Mouse (Mus musculus) heart, embryonic 12.5 days (tissue): Measurements from ENCODE around the gene Tmco2. TPM values are rescaled to one million over a fixed set of nuclear protein-coding genes. Genes with fewer than 3 reads are reported as not detected.

Experiments used
- ATAC-seq: fragments of 200-750 bp; cut with Nextera tagmentation; 2 replicates; pipeline ENCODE4 v1.8.0; 2017; ENCODE audit warnings: moderate TSS enrichment, moderate library complexity; ENCODE audit not compliant: insufficient number of reproducible peaks, low FRiP score
- H3K27ac ChIP-seq: fragments of 300-500 bp; sonication (generic); 2 replicates; pipeline ENCODE4 v1.5.1; 2016; ENCODE audit warnings: mild to moderate bottlenecking, moderate library complexity; ENCODE audit not compliant: poor library complexity, severe bottlenecking
- H3K27me3 ChIP-seq: fragments of 300-500 bp; sonication (generic); replicated peaks from 2 replicates; pipeline ENCODE4 v1.6.1; 2016; ENCODE audit warnings: mild to moderate bottlenecking, moderate library complexity
- H3K36me3 ChIP-seq: fragments of 300-500 bp; sonication (generic); 2 replicates; pipeline ENCODE4 v1.6.1; 2016; ENCODE audit warnings: mild to moderate bottlenecking, moderate library complexity
- H3K4me1 ChIP-seq: fragments of 300-500 bp; sonication (generic); replicated peaks from 2 replicates; pipeline ENCODE4 v1.6.1; 2016; ENCODE audit warnings: mild to moderate bottlenecking
- H3K4me2 ChIP-seq: fragments of 300-500 bp; sonication (generic); 2 replicates; pipeline ENCODE4 v1.6.1; 2016; ENCODE audit warnings: mild to moderate bottlenecking, moderate library complexity
- H3K4me3 ChIP-seq: fragments of 300-500 bp; sonication (generic); 2 replicates; pipeline ENCODE4 v1.5.1; 2016; ENCODE audit warnings: mild to moderate bottlenecking
- H3K9ac ChIP-seq: fragments of 300-500 bp; sonication (generic); 2 replicates; pipeline ENCODE4 v1.6.1; 2016; ENCODE audit warnings: mild to moderate bottlenecking, moderate library complexity
- H3K9me3 ChIP-seq: fragments of 300-500 bp; sonication (generic); replicated peaks from 2 replicates; pipeline ENCODE4 v1.6.1; 2016; ENCODE audit warnings: mild to moderate bottlenecking, moderate library complexity
- WGBS: fragments of 180-500 bp; shearing (Covaris S2); methylation state at CpG from one replicate; pipeline ENCODE4 v1.1.7; 2016; 5-methylcytosine and 5-hydroxymethylcytosine counted together
- polyA plus RNA-seq: library from polyadenylated mRNA; unstranded; fragments of >200 nt; fragmentation: Nextera tagmentation; extraction: Ambion mirVana; gene quantifications from 2 replicates; pipeline ENCODE4 v1.2.1, GENCODE M21; 2016

The Tmco2 gene
- polyA plus RNA-seq, 1 experiment from 2014 or later, result not detected

- Histone ChIP-seq H3K36me3 (peaks cover 24% of the 10 kb centered on the region), H3K9me3 (no peaks in the 10 kb centered on the region), H3K9ac (no peak overlapping the region), H3K4me2 (no peak overlapping the region), H3K27me3 (peaks cover 13% of the 10 kb centered on the region), H3K4me3 (no peak overlapping the region), H3K27ac (no peak overlapping the region), H3K4me1 (peaks cover 10% of the 10 kb centered on the region)
- ATAC-seq, result no peak
- 24% methylated on average over 2 of the region's 2 CpGs for WGBS
These were observed 52.0 kb downstream of the Tmco2 start for GRCm38 (mm10) chr4:121057032-121057431.

- Histone ChIP-seq H3K9me3 (no peaks in the 10 kb centered on the region), H3K36me3 (peaks cover 19% of the 10 kb centered on the region), H3K9ac (no peak overlapping the region), H3K4me2 (no peak overlapping the region), H3K27ac (no peak overlapping the region), H3K4me1 (peaks cover 14% of the 10 kb centered on the region), H3K27me3 (peaks cover 13% of the 10 kb centered on the region), H3K4me3 (no peak overlapping the region)
- no peak for ATAC-seq
- WGBS, result 49% methylated on average over 3 of the region's 3 CpGs
These were observed 52.7 kb downstream of the Tmco2 start for GRCm38 (mm10) chr4:121056342-121056741.

Other genes starting within 250 kb of the Tmco2 start
- 11.9 and 13.1 TPM in 2 replicates for gene Exo5, start 184.2 kb downstream of the Tmco2 start, polyA plus RNA-seq
- 14.5 and 16.5 TPM in 2 replicates for gene Zfp69, start 157.5 kb downstream of the Tmco2 start, polyA plus RNA-seq
- gene Smap2, start 92.0 kb downstream of the Tmco2 start, polyA plus RNA-seq, result 19.6 and 21.1 TPM in 2 replicates
- 10.9 and 11.6 TPM in 2 replicates for gene Col9a2, start 69.8 kb downstream of the Tmco2 start, polyA plus RNA-seq
- 30.2 and 30.8 TPM in 2 replicates for gene Zmpste24, start 11.0 kb downstream of the Tmco2 start, polyA plus RNA-seq
- gene Rlf, start 105.9 kb upstream of the Tmco2 start, polyA plus RNA-seq, result 23.6 and 24.1 TPM in 2 replicates
- not detected in 2 replicates for gene Gm12888, start 215.7 kb upstream of the Tmco2 start, polyA plus RNA-seq